Mouse (Mus musculus): Measurements from ENCODE around the gene Wif1.

GRCm38 (mm10) chr10:121080500-121080899 is 46.7 kb downstream of the Wif1 start:
- no peak for TF ChIP-seq CTCF (IDR thresholded peaks at IDR 0.05; ENCODE audit: low read depth, low read length)
- no peak for TF ChIP-seq TAL1 (conservative IDR thresholded peaks at IDR 0.05; ENCODE audit: low read depth, low read length)
- TF ChIP-seq GATA1 (IDR thresholded peaks at IDR 0.05; ENCODE audit: borderline replicate concordance, low read length), result no peak
- TF ChIP-seq POLR2AphosphoS5 (IDR thresholded peaks at IDR 0.05; ENCODE audit: insufficient replicate concordance, low read depth, low read length), result no peak
- no peak for TF ChIP-seq GATA2 (IDR thresholded peaks at IDR 0.05; ENCODE audit: borderline replicate concordance, low read depth, low read length)

Data from G1E (cell line).